Mouse (Mus musculus): ENCODE results near the gene Gadd45g. TPM values are rescaled to one million over a fixed set of nuclear protein-coding genes. Genes with fewer than 3 reads are reported as not detected.

Gadd45g gene
- polyA plus RNA-seq (2017; shearing (Covaris generic)) = 10 to 100 TPM; 26.8 to 41.4 TPM

GRCm38 (mm10) chr13:51846301-51846867 is at the start of gene Gadd45g:
Gene Gadd45g (plus strand): TSS chr13:51846678.

Other genes with a start within 250 kb of the Gadd45g start
- gene Cks2, start 201.4 kb upstream of the Gadd45g start, polyA plus RNA-seq (2017; shearing (Covaris generic)) = 10 to 100 TPM; 53.7 to 69.2 TPM
- gene Secisbp2, start 195.0 kb upstream of the Gadd45g start, polyA plus RNA-seq (2017; shearing (Covaris generic)) = 10 to 100 TPM; 35.3 to 39.9 TPM
- gene Sema4d, start 52.9 kb upstream of the Gadd45g start, polyA plus RNA-seq (2017; shearing (Covaris generic)) = 100 to 1,000 TPM; 186 to 262 TPM

Measured in activated CD4-positive, CD25-positive, alpha-beta regulatory T cell (primary cell).